Mouse (Mus musculus): ENCODE measurements around the gene Olfr690. TPM values are rescaled to one million over a fixed set of nuclear protein-coding genes. Genes with fewer than 3 reads are reported as not detected.
"Not testable (repeated sequence)": the region's sequence is repeated elsewhere in the genome, so short reads cannot be mapped to it uniquely, and the experiment has no call there.

Olfr690 gene
- total RNA-seq (2021): not detected
- long read RNA-seq, experiment 1: 0 reads
- long read RNA-seq, experiment 2: 0 reads

DNA sequence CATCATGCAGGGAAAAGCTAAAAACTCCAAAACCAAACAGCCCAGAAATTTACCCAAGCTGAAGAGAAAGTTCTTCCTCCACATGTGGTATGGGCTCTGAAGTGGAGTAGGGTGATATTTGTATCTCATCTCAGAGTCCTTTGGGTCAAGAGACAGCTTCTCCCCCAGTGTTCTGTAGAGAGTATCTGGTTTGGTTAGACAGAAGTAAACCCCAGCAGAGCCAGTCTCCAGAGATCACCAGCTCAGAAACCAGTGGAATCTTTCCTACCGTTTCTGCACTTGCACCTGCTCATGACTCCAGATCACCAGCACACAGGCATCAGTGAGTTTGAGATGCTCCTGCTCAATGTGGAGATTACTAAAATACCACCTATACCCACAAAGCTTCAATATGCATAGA lies at the start of gene Olfr690:
TSS of gene Olfr690 (minus strand) at position 101 of the 400 bp plus-strand sequence.
- no peak for DNase-seq (ENCODE audit: low spot score in 2 of 2)

DNA sequence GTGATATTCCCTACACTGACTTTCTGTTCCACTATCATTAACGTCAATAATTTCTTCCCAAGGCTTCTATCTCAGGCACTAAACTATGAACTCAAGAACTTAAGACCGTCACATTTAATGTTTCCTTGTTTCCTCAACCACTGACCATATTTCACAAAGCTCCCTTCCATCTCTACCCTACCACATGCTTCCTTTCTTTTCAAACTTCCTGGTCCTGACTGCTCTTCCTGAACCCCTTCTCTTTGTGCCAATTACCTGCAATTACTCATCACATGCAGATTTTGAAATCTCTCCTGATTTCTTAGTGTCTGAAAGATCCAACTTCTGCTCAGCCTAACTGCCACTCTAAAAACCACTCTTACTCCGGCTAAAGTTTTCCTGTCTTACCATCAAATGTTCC lies 46.4 kb upstream of the Olfr690 start:
- no peak for DNase-seq (ENCODE audit: low spot score in 2 of 2)

DNA sequence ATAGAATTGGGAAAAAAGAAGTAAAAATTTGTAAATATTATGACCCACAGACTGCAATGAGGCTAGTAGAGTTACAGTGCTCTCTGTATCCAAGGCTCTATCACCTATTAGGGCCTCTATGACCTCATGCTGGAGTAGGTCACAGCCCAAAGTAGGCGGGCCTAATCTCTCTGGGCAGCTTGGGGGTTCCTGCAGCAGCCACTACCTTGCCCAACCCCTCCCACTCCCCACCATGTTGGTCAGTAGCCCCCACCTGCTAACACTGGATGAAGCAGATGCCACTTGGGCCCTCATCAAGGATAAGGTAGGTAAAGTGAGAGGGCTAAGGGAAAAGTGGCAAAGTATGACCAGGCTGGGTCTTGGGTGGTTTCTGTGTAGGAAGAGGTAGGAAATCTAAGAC lies 41.0 kb upstream of the Olfr690 start, which contains the start of gene Gm5901:
TSS of gene Gm5901 (plus strand) at position 173 of the 400 bp plus-strand sequence.
- no peak for DNase-seq (ENCODE audit: low spot score in 2 of 2)

DNA sequence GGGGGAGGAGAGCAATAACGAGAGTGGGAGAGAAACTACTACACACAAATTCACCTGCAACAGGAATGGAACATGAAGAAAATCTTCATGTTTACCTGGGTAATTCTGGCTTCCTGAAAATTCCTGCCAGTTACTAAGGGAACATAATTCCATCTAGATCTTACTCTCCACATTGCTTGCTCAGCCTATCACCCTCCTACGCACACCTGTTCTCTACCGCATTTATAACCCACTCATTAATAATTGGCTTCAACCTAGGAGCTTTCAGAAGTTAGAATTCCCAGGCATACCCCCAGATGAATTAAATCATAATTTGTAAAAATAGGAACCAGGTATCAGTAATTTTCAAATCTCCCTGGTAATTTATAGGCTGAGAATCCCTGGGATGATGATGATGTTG lies 40.1 kb upstream of the Olfr690 start:
- no peak for DNase-seq (ENCODE audit: low spot score in 2 of 2)

DNA sequence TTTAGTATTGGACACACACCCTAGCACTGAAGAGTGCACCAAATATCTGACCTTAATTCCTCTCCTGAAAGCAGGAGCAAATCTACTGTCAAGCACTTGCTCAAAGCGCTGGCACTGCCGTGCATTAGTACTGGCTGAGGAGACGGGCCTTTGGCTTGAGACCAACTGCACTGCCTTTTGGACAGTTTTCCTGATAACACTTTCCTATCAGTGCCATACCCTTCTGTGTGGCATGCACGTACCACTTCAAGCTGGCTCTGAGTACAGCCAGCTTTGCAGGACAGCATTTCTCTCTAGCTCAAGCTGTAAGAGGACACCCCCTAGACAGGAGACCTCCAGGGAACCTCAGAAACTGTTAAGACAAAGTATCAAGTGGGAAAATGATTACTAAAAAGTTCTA lies 39.6 kb upstream of the Olfr690 start:
- DNase-seq (ENCODE audit: low spot score in 2 of 2): no peak

DNA sequence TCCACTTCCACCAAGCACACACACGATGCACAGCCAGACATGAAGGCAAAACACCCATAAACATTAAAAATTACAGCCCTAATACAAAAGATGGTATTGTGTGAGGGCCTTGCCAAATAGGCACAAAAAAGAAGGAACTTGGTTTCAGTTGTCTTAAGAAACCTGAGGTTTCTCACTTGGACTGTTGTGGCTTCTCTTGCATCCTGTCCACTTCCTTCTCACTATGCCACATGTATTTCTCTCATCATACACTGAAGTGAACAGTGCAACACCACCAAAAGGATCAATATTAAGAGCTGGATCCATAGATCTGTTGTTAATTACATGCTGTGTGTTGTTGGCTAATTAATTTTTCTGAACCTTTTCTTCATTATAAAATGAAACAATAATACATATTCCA lies 39.0 kb upstream of the Olfr690 start:
- DNase-seq (ENCODE audit: low spot score in 2 of 2): no peak

DNA sequence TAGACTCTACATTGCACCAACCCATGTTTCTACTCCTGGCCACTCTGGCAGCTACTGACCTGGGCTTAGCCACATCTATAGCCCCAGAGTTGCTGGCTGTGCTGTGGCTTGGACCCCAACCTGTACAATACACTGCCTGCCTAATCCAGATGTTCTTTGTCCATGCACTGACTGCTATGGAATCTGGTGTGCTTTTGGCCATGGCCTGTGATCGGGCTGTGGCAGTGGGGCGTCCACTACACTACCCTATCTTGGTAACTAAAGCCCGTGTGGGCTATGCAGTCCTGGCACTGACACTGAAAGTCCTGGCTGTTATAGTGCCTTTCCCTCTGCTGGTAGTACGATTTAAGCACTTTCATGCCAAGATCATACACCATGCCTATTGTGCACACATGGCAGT lies 34.6 kb upstream of the Olfr690 start:
- DNase-seq (ENCODE audit: low spot score in 2 of 2): no peak

DNA sequence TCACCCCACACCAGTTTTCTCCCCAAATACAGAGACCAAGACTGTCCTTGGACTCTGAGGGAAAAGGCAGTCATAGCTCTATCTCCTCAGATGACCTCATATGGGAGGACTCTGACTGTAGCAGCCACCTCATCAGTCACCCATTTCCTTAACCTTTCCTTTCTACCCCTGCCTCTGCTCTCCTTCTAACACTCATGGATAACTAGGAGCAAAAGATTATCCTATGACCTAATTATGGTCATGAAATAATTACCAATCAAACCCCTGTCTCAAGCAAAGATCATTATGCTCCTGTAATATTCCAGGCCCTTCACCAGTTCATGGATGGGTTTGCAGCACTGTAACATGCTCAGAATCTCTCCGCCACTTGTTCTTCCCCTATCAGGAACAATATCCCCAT lies 34.0 kb upstream of the Olfr690 start, which contains the start of gene Olfr692:
TSS of gene Olfr692 (plus strand) at position 301 of the 400 bp plus-strand sequence.
- DNase-seq (ENCODE audit: low spot score in 2 of 2): no peak

DNA sequence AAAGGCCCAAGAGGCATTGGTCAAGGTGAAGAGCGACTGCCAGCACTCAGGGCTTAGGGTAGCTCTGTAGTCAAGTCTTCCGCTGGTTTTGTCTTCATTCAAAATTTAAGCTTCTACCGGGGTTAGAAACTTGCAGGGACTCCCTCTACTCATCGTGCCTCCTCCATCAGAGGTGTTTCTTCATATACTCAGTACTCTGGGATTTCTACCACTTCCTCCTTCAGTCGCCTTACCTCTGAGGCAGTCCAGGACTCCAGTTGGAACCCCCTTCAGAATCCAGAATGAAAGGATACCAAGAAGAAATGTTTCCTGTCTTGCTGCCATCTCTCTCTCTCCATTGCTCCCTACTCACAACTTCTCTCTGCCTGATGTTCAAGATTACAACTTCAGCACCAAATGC lies 33.4 kb upstream of the Olfr690 start:
- DNase-seq (ENCODE audit: low spot score in 2 of 2): no peak

DNA sequence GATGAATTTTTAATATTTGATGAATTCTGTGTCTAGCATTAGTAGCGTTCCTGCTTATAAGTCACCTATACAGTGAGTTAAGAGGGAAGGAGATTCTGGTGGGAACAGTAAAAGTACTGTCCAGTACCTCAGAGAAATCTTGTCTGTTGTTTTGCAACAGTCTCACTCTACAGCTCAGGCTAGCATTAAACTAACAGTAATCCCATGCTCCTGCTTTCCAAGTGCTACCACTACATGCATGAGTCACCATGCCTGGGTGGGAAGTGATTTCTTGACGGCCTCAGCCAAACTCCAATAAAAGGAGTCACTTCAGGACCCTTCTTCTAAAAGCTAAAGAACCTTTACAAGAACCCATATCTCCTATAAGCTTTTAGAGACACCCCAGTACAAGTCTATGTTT lies 27.8 kb upstream of the Olfr690 start:
- no peak for DNase-seq (ENCODE audit: low spot score in 2 of 2)

DNA sequence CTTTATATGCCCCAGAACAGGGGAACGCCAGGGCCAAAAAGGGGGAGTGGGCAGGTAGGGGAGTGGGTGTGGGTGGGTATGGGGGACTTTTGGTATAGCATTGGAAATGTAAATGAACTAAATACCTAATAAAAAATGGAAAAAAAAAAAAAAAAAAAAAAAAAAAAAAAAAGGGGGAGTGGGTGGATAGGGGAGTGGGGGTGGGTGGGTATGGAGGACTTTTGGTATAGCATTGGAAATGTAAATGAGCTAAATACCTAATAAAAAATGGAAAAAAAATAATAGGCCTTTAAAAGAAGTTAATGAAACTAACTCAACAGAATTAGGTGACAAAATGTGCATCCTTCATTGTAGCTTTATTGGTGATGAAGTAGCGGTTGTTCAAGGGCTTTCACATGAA lies 22.6 kb upstream of the Olfr690 start:
- DNase-seq (ENCODE audit: low spot score in 2 of 2): not testable (repeated sequence)

DNA sequence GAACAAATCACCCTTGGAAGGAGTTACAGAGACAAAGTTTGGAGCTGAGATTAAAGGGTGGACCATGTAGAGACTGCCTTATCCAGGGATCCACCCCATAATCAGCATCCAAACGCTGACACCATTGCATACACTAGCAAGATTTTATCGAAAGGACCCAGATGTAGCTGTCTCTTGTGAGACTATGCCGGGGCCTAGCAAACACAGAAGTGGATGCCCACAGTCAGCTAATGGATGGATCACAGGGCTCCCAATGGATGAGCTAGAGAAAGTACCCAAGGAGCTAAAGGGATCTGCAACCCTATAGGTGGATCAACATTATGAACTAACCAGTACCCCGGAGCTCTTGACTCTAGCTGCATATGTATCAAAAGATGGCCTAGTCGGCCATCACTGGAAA lies 22.2 kb upstream of the Olfr690 start:
- DNase-seq (ENCODE audit: low spot score in 2 of 2): not testable (repeated sequence)

DNA sequence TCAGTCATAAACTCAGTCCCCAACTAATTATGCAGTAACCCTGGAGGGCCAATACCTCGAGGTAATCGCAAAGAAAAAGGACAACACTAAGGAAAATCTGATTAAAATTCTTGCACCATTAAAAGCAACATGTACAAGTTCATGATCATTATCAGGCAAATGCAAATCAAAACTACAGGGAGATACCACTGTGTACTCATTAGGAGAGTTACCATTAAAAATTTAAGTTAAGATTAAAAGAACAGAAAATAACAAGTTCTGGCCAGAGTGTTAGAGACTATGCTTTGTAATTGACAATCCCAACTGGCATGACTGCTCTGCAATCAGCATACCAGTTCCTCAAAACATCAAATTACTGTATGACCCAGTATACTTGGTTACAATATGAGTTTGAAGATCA lies 8.8 kb upstream of the Olfr690 start:
- DNase-seq (ENCODE audit: low spot score in 2 of 2): no peak

DNA sequence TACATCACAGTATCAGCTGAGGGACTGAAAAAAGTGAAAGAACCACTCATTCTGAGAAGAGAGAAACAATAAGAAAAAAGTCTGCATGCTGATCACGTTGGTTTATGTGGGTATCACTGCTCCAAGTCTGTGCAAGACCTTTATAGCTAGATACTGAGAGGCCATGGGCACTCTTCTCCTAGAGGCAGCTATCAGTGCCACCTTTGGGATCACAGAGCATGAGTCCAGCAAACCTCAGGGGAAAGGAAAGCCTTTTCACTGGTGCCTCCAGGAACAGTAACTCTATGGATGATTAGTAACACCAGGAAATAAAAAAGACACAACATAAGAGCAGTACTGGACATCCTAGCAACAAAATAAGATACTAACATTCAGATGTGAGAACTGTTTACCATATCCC lies 8.3 kb upstream of the Olfr690 start, which contains the start of gene Olfr691:
TSS of gene Olfr691 (minus strand) at position 101 of the 400 bp plus-strand sequence.
- peak in 1 of 2 experiments; percentile 1 for DNase-seq (ENCODE audit: low spot score in 2 of 2)

DNA sequence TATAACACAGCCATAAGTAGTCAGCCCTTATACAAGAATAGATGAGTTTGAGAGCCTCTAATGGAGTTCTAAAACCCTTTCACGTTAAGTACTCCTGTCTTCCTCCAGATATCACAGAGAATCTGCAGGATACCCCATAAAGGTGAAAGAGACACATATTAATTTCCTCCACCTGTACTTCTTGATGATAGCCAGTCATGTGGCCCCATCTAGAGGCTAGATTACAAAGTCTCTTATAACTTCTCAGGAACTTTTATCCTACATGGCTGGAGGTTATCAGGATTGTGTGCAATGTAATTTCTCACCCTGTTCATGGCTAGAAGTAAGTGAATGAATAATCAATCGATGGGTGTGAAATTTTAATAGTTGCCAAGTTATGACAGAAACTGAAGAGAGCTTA lies 8.6 kb downstream of the Olfr690 start:
- DNase-seq (ENCODE audit: low spot score in 2 of 2): no peak

DNA sequence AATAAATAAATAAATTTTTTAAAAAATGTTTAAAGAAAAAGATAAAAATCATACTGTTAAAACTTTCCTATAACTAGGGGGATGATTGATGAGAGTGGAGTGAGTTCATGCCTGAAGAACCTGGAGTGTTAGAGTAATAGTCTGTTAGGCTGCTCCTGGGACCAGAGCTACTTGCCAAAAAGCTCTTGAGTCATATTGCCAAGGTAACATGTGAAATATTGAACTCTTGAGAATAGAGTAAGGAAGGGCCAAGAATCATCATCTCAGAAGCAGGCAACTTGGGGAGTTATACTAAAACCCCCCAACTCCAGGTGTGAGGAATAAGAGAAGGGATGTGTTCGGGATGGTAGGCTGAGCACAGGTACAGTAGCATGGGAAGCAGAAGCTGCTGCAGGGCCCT lies 23.0 kb downstream of the Olfr690 start, which contains the start of gene Olfr689:
TSS of gene Olfr689 (plus strand) at position 301 of the 400 bp plus-strand sequence.
- no peak for DNase-seq (ENCODE audit: low spot score in 2 of 2)

DNA sequence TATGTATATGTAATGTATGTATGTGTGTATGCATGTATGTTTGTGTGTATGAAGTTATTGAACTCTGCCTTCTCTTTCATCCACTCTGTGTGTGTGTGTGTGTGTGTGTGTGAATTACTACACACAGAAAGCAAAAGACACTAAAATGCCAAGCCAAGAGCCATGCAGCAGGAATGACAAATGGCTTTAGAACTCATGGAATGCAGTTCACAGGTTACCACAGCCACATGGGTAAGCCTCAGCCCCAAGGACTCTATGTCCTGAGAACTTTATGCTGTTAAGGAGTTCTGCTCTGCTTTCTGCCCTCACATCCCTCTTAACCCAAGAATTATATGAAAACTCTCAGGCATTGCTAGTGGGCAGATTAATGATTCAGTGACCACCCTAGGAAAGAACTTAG lies 43.9 kb downstream of the Olfr690 start:
- DNase-seq (ENCODE audit: low spot score in 2 of 2): no peak

DNA sequence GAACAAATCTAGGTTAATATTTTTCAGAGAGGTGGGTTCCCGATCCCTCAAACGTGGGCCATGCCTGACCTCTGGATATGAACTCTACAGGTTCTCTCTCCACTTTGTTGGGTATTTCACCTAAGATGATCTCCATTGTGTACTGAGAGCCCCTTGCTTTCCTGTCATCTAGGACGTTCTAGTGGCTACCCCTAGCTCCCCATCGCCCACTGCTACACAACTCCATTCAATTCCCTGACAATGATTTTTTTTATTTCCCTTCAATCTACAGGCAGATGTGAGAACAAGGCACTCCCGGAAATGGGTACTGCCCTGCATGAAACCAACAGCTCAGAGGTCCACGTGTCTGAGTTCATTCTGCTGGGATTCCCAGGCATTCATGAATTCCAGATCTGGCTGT lies 46.1 kb downstream of the Olfr690 start, which contains the start of gene Olfr688:
TSS of gene Olfr688 (plus strand) at position 301 of the 400 bp plus-strand sequence.
- no peak for DNase-seq (ENCODE audit: low spot score in 2 of 2)

Other genes with a start within 250 kb of the Olfr690 start
- gene Olfr680-ps1, start 241.3 kb downstream of the Olfr690 start, total RNA-seq (2021): not detected
- gene Olfr681, start 217.3 kb downstream of the Olfr690 start, total RNA-seq (2021): not detected
- not detected for gene Olfr683, start 187.1 kb downstream of the Olfr690 start, total RNA-seq (2021)
- not detected for gene Olfr684, start 170.5 kb downstream of the Olfr690 start, total RNA-seq (2021)
- not detected for gene Olfr685, start 148.1 kb downstream of the Olfr690 start, total RNA-seq (2021)
- not detected for gene Olfr686, start 126.6 kb downstream of the Olfr690 start, total RNA-seq (2021)
- not detected for gene Olfr688, start 46.0 kb downstream of the Olfr690 start, total RNA-seq (2021)
- gene Olfr689, start 22.9 kb downstream of the Olfr690 start, total RNA-seq (2021): not detected
- gene Olfr691, start 8.2 kb upstream of the Olfr690 start, total RNA-seq (2021): not detected
- not detected for gene Olfr692, start 34.1 kb upstream of the Olfr690 start, total RNA-seq (2021)
- not detected for gene Gm5901, start 40.9 kb upstream of the Olfr690 start, total RNA-seq (2021)
- gene Fam160a2, start 66.0 kb upstream of the Olfr690 start, total RNA-seq (2021): 10 to 100 TPM; 21.0 to 24.9 TPM
- not detected for gene Cnga4, start 70.5 kb upstream of the Olfr690 start, total RNA-seq (2021)
- not detected for gene Cckbr, start 91.6 kb upstream of the Olfr690 start, total RNA-seq (2021)
- 10 to 100 TPM; 63.8 to 65.3 TPM for gene Cavin3, start 148.2 kb upstream of the Olfr690 start, total RNA-seq (2021)
- gene Smpd1, start 220.3 kb upstream of the Olfr690 start, total RNA-seq (2021): 10 to 100 TPM; 36.3 to 39.2 TPM
- gene Apbb1, start 247.5 kb upstream of the Olfr690 start, total RNA-seq (2021): 10 to 100 TPM; 15.0 to 16.6 TPM

All from gastrocnemius, postnatal 4 days (tissue).